Mouse (Mus musculus) cortical plate, adult 2 months (tissue): Measurements from ENCODE around the gene Add3. TPM values are rescaled to one million over a fixed set of nuclear protein-coding genes. Genes with fewer than 3 reads are reported as not detected.

Experiments used
- H3K27ac ChIP-seq: fragments of 200-500 bp; 2 replicates; pipeline ENCODE4 v1.5.1; 2012; ENCODE audit warnings: low read length, control low read depth, inconsistent platforms; ENCODE audit not compliant: insufficient read depth
- H3K4me1 ChIP-seq: fragments of 200-500 bp; 2 replicates; pipeline ENCODE4 v1.6.1; 2011; ENCODE audit warnings: low read length; ENCODE audit not compliant: control insufficient read depth, insufficient read depth
- H3K4me3 ChIP-seq: fragments of 200-500 bp; 2 replicates; pipeline ENCODE4 v1.5.1; 2011; ENCODE audit warnings: mild to moderate bottlenecking, low read length, control low read depth; ENCODE audit not compliant: insufficient read depth
- CTCF ChIP-seq: fragments of 200-500 bp; IDR thresholded peaks from 2 replicates; pipeline ENCODE4 v1.5.1; 2011; ENCODE audit warnings: mild to moderate bottlenecking, control low read depth, low read length; ENCODE audit not compliant: insufficient read depth; ENCODE audit errors: extremely low read depth
- POLR2A ChIP-seq: fragments of 200-500 bp; IDR thresholded peaks from 2 replicates; pipeline ENCODE4 v1.6.1; 2011; ENCODE audit warnings: mild to moderate bottlenecking, low read length, control low read depth; ENCODE audit not compliant: insufficient read depth; ENCODE audit errors: extremely low read depth
- polyA plus RNA-seq: library from polyadenylated mRNA; depleted of rRNA; stranded (reverse); fragments of >200 nt; gene quantifications from 2 replicates; pipeline ENCODE4 v1.2.3, GENCODE M21; 2012

Add3 gene
- polyA plus RNA-seq, 1 experiment, result 76.7 TPM

GRCm38 (mm10) chr19:53252111-53253028 is 112.1 kb downstream of the Add3 start:
- Histone ChIP-seq H3K4me3 (no peak overlapping the region), H3K27ac (no peak overlapping the region), H3K4me1 (no peaks in the 10 kb centered on the region)
- TF ChIP-seq POLR2A (no peak), CTCF (no peak)

GRCm38 (mm10) chr19:53256361-53256760 is 116.1 kb downstream of the Add3 start:
- H3K27ac ChIP-seq, result no peak overlapping the region
- TF ChIP-seq CTCF, result no peak
- TF ChIP-seq POLR2A, result no peak
- no peaks in the 10 kb centered on the region for H3K4me1 ChIP-seq
- H3K4me3 ChIP-seq, result no peak overlapping the region

GRCm38 (mm10) chr19:53256991-53257594 is 116.8 kb downstream of the Add3 start:
- H3K4me1 ChIP-seq, result no peaks in the 10 kb centered on the region
- no peak overlapping the region for H3K4me3 ChIP-seq
- no peak overlapping the region for H3K27ac ChIP-seq
- TF ChIP-seq CTCF, result no peak
- no peak for TF ChIP-seq POLR2A

- no peak overlapping the region for H3K4me3 ChIP-seq
- TF ChIP-seq POLR2A, result no peak
- TF ChIP-seq CTCF, result no peak
- H3K4me1 ChIP-seq, result no peaks in the 10 kb centered on the region
- H3K27ac ChIP-seq, result no peak overlapping the region
Observed at GRCm38 (mm10) chr19:53257631-53258560, 117.7 kb downstream of the Add3 start.

GRCm38 (mm10) chr19:53258740-53259506 is 118.7 kb downstream of the Add3 start:
- no peak overlapping the region for H3K4me3 ChIP-seq
- no peaks in the 10 kb centered on the region for H3K4me1 ChIP-seq
- no peak overlapping the region for H3K27ac ChIP-seq
- no peak for TF ChIP-seq POLR2A
- no peak for TF ChIP-seq CTCF

- H3K4me3 ChIP-seq, result no peak overlapping the region
- no peaks in the 10 kb centered on the region for H3K4me1 ChIP-seq
- no peak overlapping the region for H3K27ac ChIP-seq
- TF ChIP-seq POLR2A (no peak), CTCF (no peak)
Observed at GRCm38 (mm10) chr19:53259541-53259940, 119.3 kb downstream of the Add3 start.

- no peak overlapping the region for H3K27ac ChIP-seq
- H3K4me1 ChIP-seq, result no peaks in the 10 kb centered on the region
- H3K4me3 ChIP-seq, result no peak overlapping the region
- TF ChIP-seq POLR2A (no peak), CTCF (no peak)
Observed at GRCm38 (mm10) chr19:53260261-53260660, 120.0 kb downstream of the Add3 start.

GRCm38 (mm10) chr19:53260828-53261227 is 120.6 kb downstream of the Add3 start:
- Histone ChIP-seq H3K4me3 (no peak overlapping the region), H3K4me1 (no peaks in the 10 kb centered on the region), H3K27ac (no peak overlapping the region)
- no peak for TF ChIP-seq CTCF
- TF ChIP-seq POLR2A, result no peak

- no peak overlapping the region for H3K4me3 ChIP-seq
- no peak overlapping the region for H3K27ac ChIP-seq
- no peaks in the 10 kb centered on the region for H3K4me1 ChIP-seq
- TF ChIP-seq POLR2A (no peak), CTCF (no peak)
Observed at GRCm38 (mm10) chr19:53262061-53262460, 121.8 kb downstream of the Add3 start.
